Mouse (Mus musculus) heart, embryonic 15.5 days (tissue): Measurements from ENCODE around the gene Gm10799. TPM values are rescaled to one million over a fixed set of nuclear protein-coding genes. Genes with fewer than 3 reads are reported as not detected.
"Not testable (repeated sequence)": the region's sequence is repeated elsewhere in the genome, so short reads cannot be mapped to it uniquely, and the experiment has no call there.

Experiments used
- ATAC-seq: fragments of 200-750 bp; cut with Nextera tagmentation; replicated peaks from 2 replicates; pipeline ENCODE4 v1.8.0; 2017; ENCODE audit warnings: low read depth, moderate TSS enrichment; ENCODE audit not compliant: insufficient number of reproducible peaks, insufficient read depth, low FRiP score
- H3K27ac ChIP-seq: fragments of 300-500 bp; sonication (generic); 2 replicates; pipeline ENCODE4 v1.5.1; 2015; ENCODE audit warnings: mild to moderate bottlenecking, inconsistent platforms
- H3K27me3 ChIP-seq: fragments of 300-500 bp; sonication (generic); 2 replicates; pipeline ENCODE4 v1.6.1; 2015; ENCODE audit warnings: inconsistent platforms
- H3K36me3 ChIP-seq: fragments of 300-500 bp; sonication (generic); 2 replicates; pipeline ENCODE4 v1.6.1; 2015; ENCODE audit warnings: mild to moderate bottlenecking, inconsistent platforms
- H3K4me1 ChIP-seq: fragments of 300-500 bp; sonication (generic); replicated peaks from 2 replicates; pipeline ENCODE4 v1.6.1; 2015; ENCODE audit warnings: inconsistent platforms
- H3K4me2 ChIP-seq: fragments of 300-500 bp; sonication (generic); 2 replicates; pipeline ENCODE4 v1.6.1; 2015; ENCODE audit warnings: inconsistent platforms, mild to moderate bottlenecking, moderate library complexity
- H3K4me3 ChIP-seq: fragments of 300-500 bp; sonication (generic); 2 replicates; pipeline ENCODE4 v1.5.1; 2015; ENCODE audit warnings: mild to moderate bottlenecking, inconsistent platforms
- H3K9ac ChIP-seq: fragments of 300-500 bp; sonication (generic); 2 replicates; pipeline ENCODE4 v1.6.1; 2015; ENCODE audit warnings: mild to moderate bottlenecking, inconsistent platforms
- H3K9me3 ChIP-seq: fragments of 300-500 bp; sonication (generic); replicated peaks from 2 replicates; pipeline ENCODE4 v1.6.1; 2016; ENCODE audit warnings: inconsistent platforms
- WGBS: fragments of 180-500 bp; shearing (Covaris S2); methylation state at CpG from one replicate; pipeline ENCODE4 v1.1.7; 2015; ENCODE audit warnings: mixed read lengths; 5-methylcytosine and 5-hydroxymethylcytosine counted together
- polyA plus RNA-seq: library from polyadenylated mRNA; unstranded; fragments of >200 nt; fragmentation: Nextera tagmentation; extraction: Ambion mirVana; gene quantifications from 2 replicates; pipeline ENCODE4 v1.2.1, GENCODE M21; 2015

Gene Gm10799
- polyA plus RNA-seq, 1 experiment from 2014 or later, result not detected

- ATAC-seq, H3K27ac ChIP-seq, H3K9me3 ChIP-seq, H3K9ac ChIP-seq, H3K27me3 ChIP-seq, H3K36me3 ChIP-seq: not testable (repeated sequence)
- Histone ChIP-seq H3K4me1 (peaks cover 19% of the 10 kb centered on the region), H3K4me2 (peak overlapping the region; percentile 69), H3K4me3 (0 out of 2 replicates have a peak overlapping the region, but pooled peaks have one; percentile 63)
- 87% methylated on average over 4 of the region's 4 CpGs for WGBS
Observed at GRCm38 (mm10) chr2:104097396-104097795, 29.0 kb upstream of the Gm10799 start.

- not testable (repeated sequence) for ATAC-seq, H3K36me3 ChIP-seq, H3K9ac ChIP-seq, H3K9me3 ChIP-seq, H3K27me3 ChIP-seq
- H3K4me2 ChIP-seq, result peak overlapping the region; percentile 69
- peaks cover 15% of the 10 kb centered on the region for H3K4me1 ChIP-seq
- H3K27ac ChIP-seq, result peak overlapping the region; percentile 89; the same call in 1 of the 2 replicates
- peak overlapping the region; percentile 63 for H3K4me3 ChIP-seq
- 53% methylated on average over 1 of the region's 1 CpGs for WGBS
Observed at GRCm38 (mm10) chr2:104096796-104097195, 28.4 kb upstream of the Gm10799 start.

GRCm38 (mm10) chr2:104096256-104096655, 27.9 kb upstream of the Gm10799 start:
- Histone ChIP-seq H3K4me3 (peak overlapping the region; percentile 63), H3K9ac (peak overlapping the region; percentile 60), H3K4me1 (peaks cover 15% of the 10 kb centered on the region), H3K27me3 (no peaks in the 10 kb centered on the region), H3K27ac (peak overlapping the region; percentile 89), H3K9me3 (no peaks in the 10 kb centered on the region), H3K36me3 (no peaks in the 10 kb centered on the region), H3K4me2 (peak overlapping the region; percentile 69)
- 24% methylated on average over 10 of the region's 10 CpGs for WGBS
- no peak for ATAC-seq

- Histone ChIP-seq H3K9ac (peak within 1 kb of the TSS; percentile 60), H3K36me3 (no peaks in the 10 kb centered on the region), H3K4me1 (peaks cover 15% of the 10 kb centered on the region), H3K27ac (peak within 1 kb of the TSS; percentile 89), H3K4me2 (peak within 1 kb of the TSS; percentile 69), H3K4me3 (peak within 1 kb of the TSS; percentile 63), H3K27me3 (no peaks in the 10 kb centered on the region), H3K9me3 (no peaks in the 10 kb centered on the region)
- ATAC-seq, result peak; percentile 93
- 2% methylated on average over 15 of the region's 15 CpGs for WGBS
Observed at GRCm38 (mm10) chr2:104095741-104096213, 27.4 kb upstream of the Gm10799 start, which contains the start of gene Cd59a. Gene Cd59a (plus strand): TSS chr2:104095801.

GRCm38 (mm10) chr2:104093305-104093704, 25.0 kb upstream of the Gm10799 start:
- 65% methylated on average over 2 of the region's 2 CpGs for WGBS
- no peak overlapping the region for H3K4me2 ChIP-seq
- no peaks in the 10 kb centered on the region for H3K9me3 ChIP-seq
- H3K4me3 ChIP-seq, result no peak overlapping the region
- H3K27me3 ChIP-seq, result no peaks in the 10 kb centered on the region
- no peak overlapping the region for H3K27ac ChIP-seq
- peaks cover 6% of the 10 kb centered on the region; the same call in 1 of the 2 replicates for H3K4me1 ChIP-seq
- ATAC-seq, result no peak
- H3K9ac ChIP-seq, result no peak overlapping the region
- no peaks in the 10 kb centered on the region for H3K36me3 ChIP-seq

GRCm38 (mm10) chr2:104087562-104087961, 19.2 kb upstream of the Gm10799 start:
- not testable (repeated sequence) for H3K4me2 ChIP-seq, H3K27ac ChIP-seq, H3K27me3 ChIP-seq, H3K4me1 ChIP-seq, H3K9me3 ChIP-seq, H3K4me3 ChIP-seq, ATAC-seq, H3K9ac ChIP-seq, H3K36me3 ChIP-seq
- WGBS, result 67% methylated on average over 1 of the region's 1 CpGs

GRCm38 (mm10) chr2:104084027-104084426, 15.7 kb upstream of the Gm10799 start:
- not testable (repeated sequence) for H3K4me1 ChIP-seq, H3K4me3 ChIP-seq, H3K27ac ChIP-seq, H3K4me2 ChIP-seq, H3K36me3 ChIP-seq, H3K9ac ChIP-seq, ATAC-seq, H3K9me3 ChIP-seq, H3K27me3 ChIP-seq

- H3K4me1 ChIP-seq, result no peaks in the 10 kb centered on the region
- no peaks in the 10 kb centered on the region for H3K27me3 ChIP-seq
- H3K4me2 ChIP-seq, result no peak overlapping the region
- ATAC-seq, result no peak
- H3K9me3 ChIP-seq, result no peaks in the 10 kb centered on the region
- H3K9ac ChIP-seq, result no peak overlapping the region
- H3K27ac ChIP-seq, result no peak overlapping the region
- no peak overlapping the region for H3K4me3 ChIP-seq
- no peaks in the 10 kb centered on the region for H3K36me3 ChIP-seq
Observed at GRCm38 (mm10) chr2:104082474-104082873, 14.1 kb upstream of the Gm10799 start.

- WGBS, result 100% methylated on average over 1 of the region's 1 CpGs
Observed at GRCm38 (mm10) chr2:104081436-104082050, 13.2 kb upstream of the Gm10799 start.

GRCm38 (mm10) chr2:104078285-104078684, 9.9 kb upstream of the Gm10799 start:
- H3K36me3 ChIP-seq, H3K27me3 ChIP-seq, H3K4me2 ChIP-seq, H3K4me1 ChIP-seq, H3K9me3 ChIP-seq, H3K9ac ChIP-seq, ATAC-seq, H3K27ac ChIP-seq, H3K4me3 ChIP-seq: not testable (repeated sequence)
- 62% methylated on average over 5 of the region's 5 CpGs for WGBS

More at GRCm38 (mm10) chr2:104081436-104082050, 13.2 kb upstream of the Gm10799 start:
- not testable (repeated sequence) for H3K36me3 ChIP-seq, H3K4me3 ChIP-seq, H3K4me2 ChIP-seq, H3K27ac ChIP-seq, H3K4me1 ChIP-seq, H3K27me3 ChIP-seq, H3K9ac ChIP-seq, ATAC-seq, H3K9me3 ChIP-seq

- WGBS, result 10% methylated on average over 13 of the region's 13 CpGs
Observed at GRCm38 (mm10) chr2:104069704-104070185, 1.4 kb upstream of the Gm10799 start, which contains the start of gene Cd59b. Gene Cd59b (plus strand): TSS chr2:104069849.

GRCm38 (mm10) chr2:104065526-104065925, 2.8 kb downstream of the Gm10799 start, which contains the start of gene Gm10912:
Gene Gm10912 (plus strand): TSS chr2:104065826.
- WGBS, result 81% methylated on average over 6 of the region's 6 CpGs
- H3K4me3 ChIP-seq, H3K4me2 ChIP-seq, H3K27me3 ChIP-seq, H3K9me3 ChIP-seq, ATAC-seq, H3K9ac ChIP-seq, H3K27ac ChIP-seq: not testable (repeated sequence)
- peaks cover 23% of the 10 kb centered on the region for H3K36me3 ChIP-seq
- H3K4me1 ChIP-seq, result peaks cover 13% of the 10 kb centered on the region; the same call in 1 of the 2 replicates

More at GRCm38 (mm10) chr2:104069704-104070185, 1.4 kb upstream of the Gm10799 start, which contains the start of gene Cd59b:
- Histone ChIP-seq H3K4me2 (peak within 1 kb of the TSS; percentile 65), H3K9ac (0 out of 2 replicates have a peak within 1 kb of the TSS, but pooled peaks have one; percentile 10), H3K4me1 (peaks cover 13% of the 10 kb centered on the region; the same call in 1 of the 2 replicates), H3K9me3 (no peaks in the 10 kb centered on the region), H3K27ac (peak within 1 kb of the TSS; percentile 47; the same call in 1 of the 2 replicates), H3K27me3 (no peaks in the 10 kb centered on the region), H3K4me3 (peak within 1 kb of the TSS; percentile 49), H3K36me3 (no peaks in the 10 kb centered on the region)
- ATAC-seq, result peak; percentile 84
